Mouse (Mus musculus) hindbrain, postnatal 0 days (tissue): Measurements from ENCODE around the gene Chd1l. TPM values are rescaled to one million over a fixed set of nuclear protein-coding genes. Genes with fewer than 3 reads are reported as not detected.

ENCODE experiments used
- ATAC-seq: fragments of 200-750 bp; cut with Nextera tagmentation; 2 replicates; pipeline ENCODE4 v1.8.0; 2017; ENCODE audit warnings: mild to moderate bottlenecking, moderate TSS enrichment, moderate library complexity
- DNase-seq: peaks from one replicate; pipeline ENCODE4 v3.0.0-alpha.2; 2015; ENCODE audit warnings: low spot score
- H3K27ac ChIP-seq: fragments of 300-500 bp; sonication (generic); 2 replicates; pipeline ENCODE4 v1.5.1; 2014; ENCODE audit warnings: mild to moderate bottlenecking
- H3K27me3 ChIP-seq: fragments of 300-500 bp; sonication (generic); 2 replicates; pipeline ENCODE4 v1.6.1; 2014; ENCODE audit warnings: low read length, mixed read lengths; ENCODE audit not compliant: insufficient read depth
- H3K36me3 ChIP-seq: fragments of 300-500 bp; sonication (generic); 2 replicates; pipeline ENCODE4 v1.6.1; 2014; ENCODE audit warnings: low read length, mixed read lengths; ENCODE audit not compliant: insufficient read depth
- H3K4me1 ChIP-seq: fragments of 300-500 bp; sonication (generic); 2 replicates; pipeline ENCODE4 v1.6.1; 2014; ENCODE audit warnings: antibody characterized with exemption, low read length, mixed read lengths; ENCODE audit not compliant: insufficient read depth
- H3K4me2 ChIP-seq: fragments of 300-500 bp; sonication (generic); 2 replicates; pipeline ENCODE4 v1.6.1; 2014; ENCODE audit warnings: low read depth, mild to moderate bottlenecking, low read length, moderate library complexity, mixed read lengths
- H3K4me3 ChIP-seq: fragments of 300-500 bp; sonication (generic); 2 replicates; pipeline ENCODE4 v1.5.1; 2014; ENCODE audit warnings: low read length
- H3K9ac ChIP-seq: fragments of 300-500 bp; sonication (generic); replicated peaks from 2 replicates; pipeline ENCODE4 v1.6.1; 2014; ENCODE audit warnings: mild to moderate bottlenecking, low read length, moderate library complexity, mixed read lengths
- H3K9me3 ChIP-seq: fragments of 300-500 bp; sonication (generic); 2 replicates; pipeline ENCODE4 v1.6.1; 2016; ENCODE audit warnings: low read length, mixed read lengths
- CTCF ChIP-seq: IDR thresholded peaks from 2 replicates; pipeline ENCODE4 v1.5.1; 2016; ENCODE audit warnings: antibody characterized with exemption, control low read depth, low read depth
- WGBS: fragments of 180-500 bp; shearing (Covaris S2); extraction: QIAGEN DNeasy Blood & Tissue Kit; methylation state at CpG from one replicate; pipeline ENCODE4 v1.1.7; 2014; 5-methylcytosine and 5-hydroxymethylcytosine counted together
- polyA plus RNA-seq: library from polyadenylated mRNA; unstranded; fragments of >200 nt; fragmentation: Nextera tagmentation; extraction: Ambion mirVana; gene quantifications from 2 replicates; pipeline ENCODE4 v1.2.1, GENCODE M21; 2015
- total RNA-seq: library from RNA; depleted of rRNA; stranded (reverse); fragments of >200 nt; gene quantifications from 2 replicates; pipeline ENCODE4 v1.2.3, GENCODE M21; 2014

The Chd1l gene
- total and polyA plus RNA-seq, 2 experiments from 2014 or later: 7.7 to 8.7 TPM

DNA sequence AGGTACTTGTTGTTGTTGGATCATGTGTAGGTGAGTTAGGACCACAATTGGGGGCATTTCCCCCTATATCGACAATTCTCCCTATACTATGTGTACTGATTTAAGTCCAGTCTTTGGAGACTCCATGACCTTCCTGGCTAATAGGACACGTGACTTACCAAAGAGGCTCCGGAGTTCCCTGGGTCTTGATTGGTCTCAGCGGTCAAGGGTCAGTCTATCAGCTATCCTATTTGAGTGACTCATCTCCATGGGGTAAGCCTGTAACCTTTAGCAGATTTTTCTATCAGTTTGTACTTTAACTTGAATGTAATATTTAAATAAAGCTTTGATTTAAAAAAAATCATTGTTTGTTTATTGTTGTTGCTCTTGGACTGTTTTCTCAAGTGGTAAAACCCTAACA lies 10.7 kb upstream of the Chd1l start:
- Histone ChIP-seq H3K36me3 (no peaks in the 10 kb centered on the region), H3K9ac (no peak overlapping the region), H3K27me3 (no peaks in the 10 kb centered on the region), H3K4me1 (no peaks in the 10 kb centered on the region), H3K27ac (no peak overlapping the region), H3K4me3 (no peak overlapping the region), H3K9me3 (no peaks in the 10 kb centered on the region), H3K4me2 (no peak overlapping the region)
- TF ChIP-seq CTCF: no peak
- ATAC-seq (no peak), DNase-seq (no peak)
- 92% methylated on average over 4 of the region's 4 CpGs for WGBS

DNA sequence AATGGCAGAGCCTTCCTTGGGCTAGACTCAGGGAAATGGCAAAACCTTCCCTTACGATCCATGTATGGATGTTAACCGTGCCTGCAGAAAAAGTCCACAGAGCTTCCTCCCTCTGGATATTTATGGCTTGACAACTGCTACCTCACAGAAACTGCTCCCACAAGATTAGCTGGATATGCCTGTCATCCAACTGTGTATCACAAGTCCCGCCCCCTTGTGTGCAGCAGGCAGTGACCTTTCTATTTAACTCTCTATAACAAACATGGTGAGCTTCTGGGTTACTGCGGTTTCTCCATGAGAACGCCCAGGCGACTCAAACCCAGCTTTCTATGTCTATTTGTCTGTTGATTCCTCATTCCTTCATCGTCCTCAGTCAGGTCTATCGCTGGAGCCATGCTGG lies 7.9 kb upstream of the Chd1l start:
- Histone ChIP-seq H3K36me3 (no peaks in the 10 kb centered on the region), H3K9ac (no peak overlapping the region), H3K27me3 (no peaks in the 10 kb centered on the region), H3K9me3 (no peaks in the 10 kb centered on the region), H3K4me3 (no peak overlapping the region), H3K4me1 (no peaks in the 10 kb centered on the region), H3K27ac (no peak overlapping the region), H3K4me2 (no peak overlapping the region)
- ATAC-seq (no peak), DNase-seq (no peak)
- no peak for TF ChIP-seq CTCF
- 85% methylated on average over 8 of the region's 8 CpGs for WGBS

DNA sequence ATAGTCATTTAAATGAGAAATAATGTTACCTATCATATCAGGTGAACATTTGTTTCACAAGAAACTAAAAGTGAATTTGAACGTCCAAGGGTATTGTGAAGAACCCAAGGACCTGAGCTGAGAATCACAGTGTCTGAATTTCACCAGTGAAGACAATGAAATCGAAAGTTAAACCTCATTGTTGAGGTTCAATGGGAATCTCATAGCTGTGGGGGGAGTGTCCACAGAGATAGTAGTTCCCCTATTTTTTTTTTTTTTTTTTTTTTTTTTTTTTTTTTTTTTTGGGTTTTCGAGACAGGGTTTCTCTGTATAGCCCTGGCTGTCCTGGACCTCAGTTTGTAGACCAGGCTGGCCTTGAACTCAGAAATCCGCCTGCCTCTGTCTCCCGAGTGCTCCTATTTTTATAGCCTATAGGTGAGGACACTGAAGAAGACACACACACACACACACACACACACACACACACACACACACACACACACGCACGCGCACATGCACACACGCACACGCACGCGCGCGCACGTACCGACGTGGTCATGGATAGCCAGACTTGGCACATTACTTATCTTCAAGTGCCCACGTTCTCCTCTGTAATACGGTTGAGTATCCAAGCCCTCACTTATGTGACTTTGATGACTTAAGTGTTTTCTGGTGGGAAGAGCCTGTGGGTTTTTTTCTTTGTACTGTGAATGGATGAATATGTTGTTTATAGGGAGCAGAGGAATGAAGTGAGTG lies 7.3 kb upstream of the Chd1l start:
- Histone ChIP-seq H3K4me2 (no peak overlapping the region), H3K9me3 (no peaks in the 10 kb centered on the region), H3K9ac (no peak overlapping the region), H3K4me3 (no peak overlapping the region), H3K27ac (no peak overlapping the region), H3K27me3 (no peaks in the 10 kb centered on the region), H3K4me1 (no peaks in the 10 kb centered on the region), H3K36me3 (no peaks in the 10 kb centered on the region)
- DNase-seq (no peak), ATAC-seq (no peak)
- TF ChIP-seq CTCF: no peak
- 96% methylated on average over 18 of the region's 19 CpGs for WGBS

DNA sequence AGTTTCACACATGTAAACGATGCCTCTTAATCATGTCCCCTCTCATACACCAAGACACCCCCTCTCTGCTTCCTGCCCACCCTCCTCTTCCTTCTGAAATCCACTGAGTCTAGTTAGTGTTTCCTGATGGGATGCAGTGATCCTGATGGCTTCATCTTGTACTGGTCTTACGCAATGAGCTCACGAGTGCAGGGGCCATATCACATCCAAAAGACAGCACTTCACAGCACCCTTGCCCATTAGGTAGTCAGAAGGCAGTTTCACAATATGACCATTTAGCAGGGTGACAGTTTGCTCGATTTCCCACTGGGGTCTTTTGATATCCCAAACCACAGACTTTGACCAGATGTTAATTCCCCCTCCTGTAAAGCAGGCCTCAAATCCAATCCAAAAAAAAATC lies 5.9 kb upstream of the Chd1l start:
- Histone ChIP-seq H3K9ac (no peak overlapping the region), H3K4me3 (no peak overlapping the region), H3K4me2 (no peak overlapping the region), H3K27ac (no peak overlapping the region), H3K27me3 (no peaks in the 10 kb centered on the region), H3K9me3 (no peaks in the 10 kb centered on the region), H3K36me3 (no peaks in the 10 kb centered on the region), H3K4me1 (no peaks in the 10 kb centered on the region)
- no peak for DNase-seq
- TF ChIP-seq CTCF: no peak
- 85% methylated on average over 4 of the region's 4 CpGs for WGBS
- no peak for ATAC-seq

DNA sequence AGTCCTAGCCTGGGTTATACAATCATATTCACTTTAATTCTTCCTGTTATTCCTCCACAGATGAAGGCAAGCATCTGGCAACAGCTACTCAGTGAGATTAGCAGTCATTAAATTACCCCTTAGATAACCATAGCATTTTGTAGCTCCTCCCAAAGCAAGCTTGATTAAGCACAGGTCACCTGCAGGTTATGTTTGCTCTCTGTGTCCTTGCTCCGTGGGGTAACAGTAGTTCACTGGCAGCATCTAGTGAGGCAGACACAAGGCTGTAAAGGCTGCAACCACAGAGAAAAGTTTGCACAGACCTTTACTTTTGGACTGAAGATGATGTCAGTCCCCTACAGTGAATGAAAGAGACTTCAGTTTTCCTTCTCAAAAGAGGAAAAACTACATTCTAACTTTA lies 5.2 kb upstream of the Chd1l start:
- WGBS: 53% methylated on average over 1 of the region's 1 CpGs
- no peak for ATAC-seq

DNA sequence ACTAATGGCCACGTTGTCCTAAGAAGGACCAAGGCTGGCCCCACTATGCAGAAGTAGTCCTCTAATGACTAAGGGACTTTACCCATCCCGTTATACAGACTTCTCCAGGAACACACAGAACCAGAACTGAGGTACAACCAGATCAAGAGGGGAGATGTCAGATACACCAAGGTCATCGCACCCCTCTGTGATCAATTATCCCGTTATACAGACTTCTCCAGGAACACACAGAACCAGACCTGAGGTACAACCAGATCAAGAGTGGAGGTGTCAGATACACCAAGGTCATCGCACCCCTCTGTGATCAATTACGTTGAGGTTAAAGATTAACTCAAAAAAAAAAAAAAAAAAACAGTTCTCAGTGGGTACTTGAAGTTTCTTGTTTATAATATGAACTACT lies 1.0 kb upstream of the Chd1l start:
- Histone ChIP-seq H3K4me3 (no peak overlapping the region), H3K4me2 (no peak overlapping the region), H3K4me1 (peaks cover 5% of the 10 kb centered on the region; the same call in 1 of the 2 replicates), H3K9ac (no peak overlapping the region), H3K9me3 (no peaks in the 10 kb centered on the region), H3K27ac (no peak overlapping the region), H3K27me3 (no peaks in the 10 kb centered on the region), H3K36me3 (no peaks in the 10 kb centered on the region)
- 96% methylated on average over 6 of the region's 6 CpGs for WGBS
- DNase-seq: no peak
- no peak for ATAC-seq
- TF ChIP-seq CTCF: no peak

More for the DNA sequence above, 5.2 kb upstream of the Chd1l start:
- Histone ChIP-seq H3K36me3 (no peaks in the 10 kb centered on the region), H3K27ac (no peak overlapping the region), H3K27me3 (no peaks in the 10 kb centered on the region), H3K4me2 (no peak overlapping the region), H3K4me1 (no peaks in the 10 kb centered on the region), H3K9me3 (no peaks in the 10 kb centered on the region), H3K9ac (no peak overlapping the region), H3K4me3 (no peak overlapping the region)
- no peak for DNase-seq
- no peak for TF ChIP-seq CTCF

DNA sequence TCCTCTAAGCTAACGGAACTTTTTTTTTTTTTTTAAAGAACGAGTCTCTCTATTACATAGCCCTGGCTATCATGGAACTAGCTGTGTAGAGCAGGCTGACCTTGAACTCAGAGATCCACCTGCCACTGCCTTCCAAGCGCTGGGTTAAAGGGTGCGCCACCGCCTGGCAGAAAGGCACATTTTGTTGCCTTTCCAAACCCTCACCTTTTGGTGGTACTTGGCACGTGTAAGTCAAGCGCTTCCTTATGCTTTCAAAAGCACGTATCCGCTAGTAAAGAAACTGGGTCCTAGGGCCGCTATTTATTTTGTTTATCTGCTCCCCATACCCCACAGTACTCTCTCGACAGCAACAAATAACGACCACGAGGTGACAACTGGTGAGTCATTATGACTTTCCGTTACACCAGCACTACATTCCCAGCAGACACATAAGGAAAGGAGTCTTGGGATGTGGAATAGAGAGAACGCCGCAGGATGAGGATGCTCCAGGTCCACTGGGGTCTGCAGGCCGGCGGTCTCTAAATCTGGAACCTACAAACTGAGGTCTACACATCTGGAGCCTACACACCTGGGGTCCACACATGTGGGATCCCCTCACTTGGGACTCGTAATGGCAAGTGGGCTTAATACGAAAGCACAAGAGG lies 680 bp downstream of the Chd1l start:
- Histone ChIP-seq H3K4me3 (peak overlapping the region; percentile 84), H3K27ac (peak overlapping the region; percentile 86; the same call in 1 of the 2 replicates), H3K4me1 (peaks cover 5% of the 10 kb centered on the region; the same call in 1 of the 2 replicates), H3K27me3 (no peaks in the 10 kb centered on the region), H3K9ac (peak overlapping the region; percentile 75; the same call in 1 of the 2 replicates), H3K9me3 (no peaks in the 10 kb centered on the region), H3K36me3 (no peaks in the 10 kb centered on the region), H3K4me2 (peak overlapping the region; percentile 71)
- ATAC-seq (peak; percentile 47), DNase-seq (peak; percentile 32)
- TF ChIP-seq CTCF: peak; percentile 44
- WGBS: 3% methylated on average over 20 of the region's 20 CpGs
